Mouse (Mus musculus) heart, adult 2 months (tissue): ENCODE data around the gene Ier5l.

Experiments used
- CTCF ChIP-seq: fragments of 200-600 bp; IDR thresholded peaks from 2 replicates; pipeline ENCODE4 v1.8.1; 2022; ENCODE audit warnings: antibody characterized with exemption, mild to moderate bottlenecking, moderate library complexity
- EP300 ChIP-seq: fragments of 200-500 bp; IDR thresholded peaks from 2 replicates; pipeline ENCODE4 v1.6.1; 2011; ENCODE audit warnings: low read depth, low read length, control low read depth; ENCODE audit not compliant: insufficient read depth
- POLR2A ChIP-seq: fragments of 200-500 bp; IDR thresholded peaks from 2 replicates; pipeline ENCODE4 v1.6.1; 2011; ENCODE audit warnings: mild to moderate bottlenecking, low read depth, low read length, control low read depth; ENCODE audit not compliant: insufficient read depth

GRCm38 (mm10) chr2:30454587-30454986, 19.4 kb downstream of the Ier5l start:
- TF ChIP-seq CTCF (no peak), POLR2A (no peak), EP300 (no peak)
